Mouse (Mus musculus): ENCODE data around the gene Hrasls5.

The Hrasls5 gene

GRCm38 (mm10) chr19:7611942-7612757 is at the start of gene Hrasls5:
Gene Hrasls5 (plus strand): TSS chr19:7612541.
- peak; percentile 56 for DNase-seq

- DNase-seq: no peak
Observed at GRCm38 (mm10) chr19:7562601-7563129, 49.7 kb upstream of the Hrasls5 start.

DNA sequence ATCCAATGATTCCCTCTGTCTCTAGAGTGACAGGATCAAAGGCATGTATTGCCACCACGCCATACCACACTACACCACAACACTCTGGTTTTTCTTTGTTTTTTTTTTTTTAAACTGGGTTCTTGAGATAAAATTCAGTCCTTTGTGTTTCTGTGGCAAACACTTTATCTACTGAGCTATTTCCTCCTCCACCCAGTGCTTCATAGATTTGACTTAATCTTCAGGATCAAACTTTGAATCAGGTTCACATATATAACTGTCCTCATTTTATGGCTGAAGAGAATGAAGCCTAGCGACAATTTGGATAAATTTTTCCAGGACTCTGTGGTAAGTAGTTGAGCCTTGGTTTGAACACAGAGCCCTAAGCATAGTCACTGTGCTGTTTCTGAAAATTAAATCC is 48.7 kb upstream of the Hrasls5 start:
- no peak for DNase-seq

- no peak for DNase-seq
Observed at GRCm38 (mm10) chr19:7564457-7564856, 47.9 kb upstream of the Hrasls5 start.

GRCm38 (mm10) chr19:7566826-7567225 is 45.5 kb upstream of the Hrasls5 start:
- DNase-seq: no peak

DNA sequence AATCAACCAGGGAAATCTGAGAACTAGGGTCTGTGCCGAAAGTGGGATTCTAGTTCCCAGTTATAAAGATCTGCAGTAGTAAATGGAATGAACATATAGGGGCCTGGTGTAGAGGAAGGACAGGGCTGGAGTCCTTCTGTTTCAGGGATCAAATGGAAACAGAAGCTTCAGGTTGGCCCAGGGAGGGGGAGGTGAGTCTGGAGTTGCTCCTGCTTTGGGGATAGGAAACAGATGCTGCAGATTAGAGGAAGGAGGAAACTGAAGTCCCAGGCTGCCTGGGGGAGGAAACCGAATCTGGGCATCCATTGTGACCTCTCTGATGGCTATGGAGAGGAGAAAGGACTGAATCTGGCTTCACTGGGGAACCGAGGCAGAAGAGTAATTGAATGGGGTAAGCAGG is 44.0 kb upstream of the Hrasls5 start:
- DNase-seq: peak; percentile 53

DNA sequence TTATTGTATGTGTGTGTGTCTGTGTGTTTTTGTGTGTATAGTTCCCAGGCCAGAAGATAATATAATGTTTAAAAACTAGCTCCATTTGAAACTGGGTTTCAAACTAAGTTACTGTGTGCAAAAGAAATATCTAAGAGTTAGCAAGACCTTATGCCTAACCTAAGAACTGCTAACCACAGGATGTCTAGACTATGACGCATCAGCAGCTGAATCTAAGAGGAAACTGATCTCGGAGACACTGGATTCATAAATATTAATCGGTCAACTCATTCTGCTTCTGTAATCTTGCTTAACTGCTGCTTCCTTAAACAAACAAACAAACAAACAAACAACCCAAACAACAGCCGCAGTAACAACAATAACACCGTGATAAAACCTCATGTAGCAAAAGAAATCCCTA is 42.7 kb upstream of the Hrasls5 start:
- no peak for DNase-seq

DNA sequence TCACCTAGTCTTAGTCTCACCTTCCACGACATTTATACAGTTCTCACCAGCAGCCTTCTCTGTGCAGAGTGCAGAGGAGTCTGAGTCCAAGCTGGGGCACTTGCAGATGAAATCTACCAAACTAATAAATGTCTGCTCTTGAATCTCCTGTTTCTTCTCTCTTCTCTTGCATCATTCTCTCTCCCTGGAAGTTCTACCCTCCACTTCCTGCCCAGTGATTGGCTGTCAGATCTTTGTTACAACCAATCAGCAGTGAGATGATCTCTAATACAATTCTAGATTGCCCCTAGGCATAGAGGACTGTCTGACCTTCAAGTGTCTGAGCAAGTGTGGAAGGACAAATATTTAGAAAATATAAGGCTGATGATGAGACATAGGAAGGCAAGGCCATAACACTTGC is 36.2 kb upstream of the Hrasls5 start:
- no peak for DNase-seq

DNA sequence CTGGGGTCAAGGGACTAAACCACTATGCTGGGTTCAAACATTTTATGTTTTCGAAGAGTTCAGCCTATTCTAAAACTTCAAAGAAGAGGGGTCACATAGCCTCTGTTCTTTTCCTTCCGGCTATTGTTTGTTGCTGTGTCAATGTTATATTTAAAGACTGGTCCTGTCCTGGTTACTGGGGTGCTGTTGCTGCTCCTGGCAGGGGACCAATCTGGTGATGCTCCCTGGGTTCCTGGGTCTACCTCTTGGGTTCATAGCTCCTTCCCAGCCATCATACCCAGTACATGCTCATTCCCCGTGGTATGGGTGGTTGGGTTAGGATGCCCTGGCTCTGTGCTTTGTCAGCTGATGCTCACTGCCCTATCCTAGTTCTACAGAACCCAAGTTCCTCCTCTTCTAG is 34.6 kb upstream of the Hrasls5 start:
- no peak for DNase-seq

DNA sequence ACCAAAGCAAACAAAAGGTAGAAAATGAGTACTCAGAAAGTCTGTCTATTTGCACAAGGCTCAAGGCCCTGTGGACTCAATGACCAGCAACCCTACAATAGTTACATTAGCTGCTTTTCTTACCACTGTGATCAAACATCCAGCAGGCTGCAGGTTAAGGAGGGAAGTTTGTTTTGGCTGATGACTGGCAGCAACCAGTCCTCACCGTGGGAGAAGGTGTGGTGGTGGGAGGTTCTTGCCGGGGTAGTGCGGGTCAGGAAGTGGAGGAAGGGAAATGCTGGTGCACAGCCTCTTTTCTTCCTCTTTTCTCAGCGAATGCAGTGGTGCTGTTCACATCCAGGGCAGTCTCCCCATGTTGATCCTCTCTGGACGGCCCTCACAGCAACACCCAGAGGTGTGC is 31.3 kb upstream of the Hrasls5 start:
- no peak for DNase-seq

GRCm38 (mm10) chr19:7583101-7583500 is 29.2 kb upstream of the Hrasls5 start:
- no peak for DNase-seq

DNA sequence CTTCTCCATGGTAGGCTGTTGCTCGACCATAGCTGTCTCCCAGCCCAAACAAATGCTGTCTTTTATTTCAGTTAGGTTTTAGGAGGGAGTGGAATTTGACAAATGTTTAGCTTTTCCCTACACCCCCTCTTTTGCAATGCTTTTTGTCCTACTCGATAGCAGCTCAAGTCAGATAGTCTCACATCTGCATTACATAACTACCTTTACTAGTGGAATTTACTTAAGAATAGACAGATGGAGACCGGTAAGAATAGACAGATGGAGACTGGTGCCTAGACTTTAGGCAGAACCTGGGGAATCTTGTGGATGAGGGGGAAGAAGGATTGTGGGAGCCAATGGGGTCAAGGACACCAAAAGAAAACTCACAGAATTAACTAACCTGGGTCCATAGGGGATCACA is 28.7 kb upstream of the Hrasls5 start:
- DNase-seq: no peak

GRCm38 (mm10) chr19:7585279-7585678 is 27.1 kb upstream of the Hrasls5 start:
- DNase-seq: no peak

DNA sequence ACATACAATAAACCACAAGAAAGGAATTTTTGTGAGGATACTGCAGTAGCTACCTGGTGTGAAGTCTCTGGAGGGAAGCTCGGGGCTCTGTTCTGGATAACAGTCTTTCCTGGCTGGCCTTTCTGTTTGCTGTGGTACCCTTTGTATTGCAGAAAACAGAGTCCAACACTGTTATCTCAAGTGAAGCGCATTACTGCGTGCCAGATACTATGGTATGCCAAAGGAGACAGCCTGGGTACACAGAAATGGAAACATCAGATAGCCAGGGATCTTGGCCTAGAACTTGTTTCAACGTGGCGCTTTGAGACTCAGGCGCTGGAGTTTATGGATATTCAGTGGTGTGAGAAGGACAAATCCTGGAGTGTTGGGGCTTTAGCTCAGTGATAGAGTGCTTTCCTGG is 26.6 kb upstream of the Hrasls5 start:
- no peak for DNase-seq

DNA sequence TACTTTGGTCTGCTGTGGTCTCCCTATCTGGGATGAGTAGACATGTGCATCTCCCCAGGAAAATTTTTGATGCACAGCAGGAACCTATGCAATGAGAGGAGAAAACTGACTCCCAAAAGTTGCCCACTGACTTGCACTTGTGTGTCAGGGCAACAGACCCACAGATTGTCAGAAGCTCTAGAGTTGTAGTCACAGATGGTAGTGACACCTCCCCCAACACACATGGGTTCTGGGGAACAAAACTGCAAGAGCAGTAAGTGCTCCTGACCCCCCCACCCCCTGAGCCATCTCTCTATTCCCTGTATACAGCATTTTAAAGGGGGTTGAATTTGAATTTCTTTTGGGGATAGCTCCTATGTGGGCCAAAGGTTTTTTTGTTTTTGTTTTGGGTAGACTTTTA is 21.5 kb upstream of the Hrasls5 start:
- DNase-seq: no peak

GRCm38 (mm10) chr19:7592018-7592417 is 20.3 kb upstream of the Hrasls5 start:
- DNase-seq: no peak

- peak; percentile 64 for DNase-seq
Observed at GRCm38 (mm10) chr19:7595534-7595933, 16.8 kb upstream of the Hrasls5 start.

GRCm38 (mm10) chr19:7598481-7598880 is 13.9 kb upstream of the Hrasls5 start:
- no peak for DNase-seq

DNA sequence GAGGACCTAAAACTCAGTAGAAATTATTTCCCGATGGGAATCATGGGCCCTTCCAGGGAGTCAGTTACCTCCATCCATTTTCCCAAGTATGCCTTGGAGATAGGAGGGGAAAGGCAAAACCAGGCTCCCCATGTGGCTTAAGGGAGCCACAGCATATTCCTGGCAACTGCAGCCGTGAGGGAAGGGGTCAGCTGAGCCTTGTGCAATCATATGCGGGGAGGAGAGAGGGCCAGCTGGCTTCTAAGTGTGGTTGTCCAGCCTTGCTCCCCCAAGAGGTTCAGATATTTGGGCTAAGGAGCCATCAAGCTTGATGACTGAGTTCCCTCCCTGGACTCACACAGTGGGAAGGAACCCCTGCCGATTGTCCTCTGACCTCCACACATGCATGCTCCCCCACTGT is 10.8 kb upstream of the Hrasls5 start:
- DNase-seq: no peak

GRCm38 (mm10) chr19:7604107-7604506 is 8.2 kb upstream of the Hrasls5 start:
- DNase-seq: no peak

- no peak for DNase-seq
Observed at GRCm38 (mm10) chr19:7605013-7605412, 7.3 kb upstream of the Hrasls5 start.

DNA sequence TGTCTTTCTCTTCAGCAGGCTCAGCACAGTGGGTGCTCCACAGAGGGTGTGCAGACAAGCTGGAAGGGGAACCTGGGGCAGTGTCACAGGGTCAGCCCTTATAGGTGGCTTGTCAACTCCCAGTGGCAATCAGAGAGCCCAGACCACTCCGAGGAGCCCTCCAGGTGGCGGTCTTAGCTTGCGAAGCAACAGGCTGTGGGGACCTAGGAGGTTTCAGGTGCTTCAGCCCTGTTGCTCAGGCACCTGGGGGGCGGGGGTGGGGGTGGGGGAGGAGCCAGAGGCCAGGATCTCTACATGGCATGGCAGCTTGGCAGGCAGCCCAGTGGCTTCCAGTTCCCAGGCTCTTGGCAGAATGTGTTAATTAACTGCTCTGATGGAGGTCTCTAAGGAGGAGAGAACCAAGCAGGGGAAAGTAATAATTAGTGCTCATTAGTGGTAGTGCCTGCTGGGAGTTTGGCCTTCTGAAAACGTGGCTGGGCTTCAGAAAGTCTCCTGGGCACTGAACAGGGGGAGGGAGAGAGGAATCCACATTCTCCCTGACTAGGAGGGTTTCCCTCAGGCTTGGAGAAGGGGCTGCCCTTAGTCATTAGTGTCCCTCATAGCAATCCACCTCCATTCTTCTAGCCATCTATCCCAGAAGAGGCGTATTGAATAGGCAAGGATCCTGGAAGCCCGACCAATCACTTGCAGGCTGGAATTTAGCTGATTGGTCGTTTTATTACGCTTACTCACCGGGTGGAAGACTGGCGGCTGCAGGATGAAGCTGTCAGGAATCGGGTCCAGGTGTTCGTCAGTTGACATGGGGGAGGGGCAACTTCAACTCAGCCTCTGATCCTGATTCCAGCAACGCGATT is 6.2 kb upstream of the Hrasls5 start:
- DNase-seq: peak; percentile 61

GRCm38 (mm10) chr19:7606801-7607689 is 5.3 kb upstream of the Hrasls5 start, which contains the start of gene Lgals12:
Gene Lgals12 (minus strand): TSS chr19:7607193.
- DNase-seq: peak; percentile 36

All from embryo, embryonic 11 days (tissue).